Mouse (Mus musculus) forebrain, embryonic 12.5 days (tissue): ENCODE data around the gene Polr2i. TPM values are rescaled to one million over a fixed set of nuclear protein-coding genes. Genes with fewer than 3 reads are reported as not detected.

Experiments
- ATAC-seq: fragments of 200-750 bp; cut with Nextera tagmentation; 2 replicates; pipeline ENCODE4 v1.8.0; 2017; ENCODE audit warnings: moderate TSS enrichment; ENCODE audit not compliant: low FRiP score
- H3K27ac ChIP-seq: fragments of 300-500 bp; sonication (generic); 2 replicates; pipeline ENCODE4 v1.5.1; 2016; ENCODE audit warnings: mild to moderate bottlenecking
- H3K27me3 ChIP-seq: fragments of 300-500 bp; sonication (generic); 2 replicates; pipeline ENCODE4 v1.6.1; 2016; ENCODE audit warnings: mild to moderate bottlenecking
- H3K36me3 ChIP-seq: fragments of 300-500 bp; sonication (generic); replicated peaks from 2 replicates; pipeline ENCODE4 v1.6.1; 2016; ENCODE audit warnings: mild to moderate bottlenecking
- H3K4me1 ChIP-seq: fragments of 300-500 bp; sonication (generic); 2 replicates; pipeline ENCODE4 v1.6.1; 2016
- H3K4me2 ChIP-seq: fragments of 300-500 bp; sonication (generic); 2 replicates; pipeline ENCODE4 v1.6.1; 2016; ENCODE audit warnings: mild to moderate bottlenecking, moderate library complexity
- H3K4me3 ChIP-seq: fragments of 300-500 bp; sonication (generic); replicated peaks from 2 replicates; pipeline ENCODE4 v1.5.1; 2016; ENCODE audit warnings: mild to moderate bottlenecking
- H3K9ac ChIP-seq: fragments of 300-500 bp; sonication (generic); 2 replicates; pipeline ENCODE4 v1.6.1; 2016; ENCODE audit warnings: mild to moderate bottlenecking
- H3K9me3 ChIP-seq: fragments of 300-500 bp; sonication (generic); 2 replicates; pipeline ENCODE4 v1.6.1; 2016
- WGBS: fragments of 180-500 bp; shearing (Covaris S2); methylation state at CpG from one replicate; pipeline ENCODE4 v1.1.7; 2016; 5-methylcytosine and 5-hydroxymethylcytosine counted together
- polyA plus RNA-seq: library from polyadenylated mRNA; unstranded; fragments of >200 nt; fragmentation: Nextera tagmentation; extraction: Ambion mirVana; gene quantifications from 2 replicates; pipeline ENCODE4 v1.2.1, GENCODE M21; 2016

The Polr2i gene
- polyA plus RNA-seq, 1 experiment from 2014 or later, result 164 TPM

- WGBS, result 97% methylated on average over 3 of the region's 3 CpGs
- H3K9me3 ChIP-seq, result no peaks in the 10 kb centered on the region
- no peak overlapping the region for H3K27ac ChIP-seq
- H3K36me3 ChIP-seq, result no peaks in the 10 kb centered on the region
- no peak overlapping the region for H3K9ac ChIP-seq
- H3K4me3 ChIP-seq, result no peak overlapping the region
- H3K27me3 ChIP-seq, result no peaks in the 10 kb centered on the region
- peaks cover under 1% of the 10 kb centered on the region for H3K4me1 ChIP-seq
- no peak overlapping the region for H3K4me2 ChIP-seq
- no peak for ATAC-seq
Measured at GRCm38 (mm10) chr7:30213881-30214280, 17.9 kb upstream of the Polr2i start.

- WGBS, result 72% methylated on average over 3 of the region's 3 CpGs
- no peak overlapping the region for H3K4me2 ChIP-seq
- H3K4me3 ChIP-seq, result no peak overlapping the region
- no peak for ATAC-seq
- H3K9me3 ChIP-seq, result no peaks in the 10 kb centered on the region
- no peaks in the 10 kb centered on the region for H3K27me3 ChIP-seq
- peaks cover 15% of the 10 kb centered on the region for H3K4me1 ChIP-seq
- no peak overlapping the region for H3K27ac ChIP-seq
- H3K9ac ChIP-seq, result no peak overlapping the region
- no peaks in the 10 kb centered on the region for H3K36me3 ChIP-seq
Measured at GRCm38 (mm10) chr7:30215875-30216274, 15.9 kb upstream of the Polr2i start.

- Histone ChIP-seq H3K4me1 (peaks cover 15% of the 10 kb centered on the region), H3K27ac (no peak overlapping the region), H3K4me2 (peak overlapping the region; percentile 32; the same call in 1 of the 2 replicates), H3K4me3 (no peak overlapping the region), H3K36me3 (no peaks in the 10 kb centered on the region), H3K27me3 (no peaks in the 10 kb centered on the region), H3K9me3 (no peaks in the 10 kb centered on the region), H3K9ac (no peak overlapping the region)
- ATAC-seq, result peak; percentile 77
- WGBS, result under 1% methylated on average over 16 of the region's 16 CpGs
Measured at GRCm38 (mm10) chr7:30216723-30217151, 15.0 kb upstream of the Polr2i start.

GRCm38 (mm10) chr7:30217277-30217676 is 14.5 kb upstream of the Polr2i start:
- Histone ChIP-seq H3K4me1 (peaks cover 15% of the 10 kb centered on the region), H3K9ac (no peak overlapping the region), H3K4me2 (no peak overlapping the region), H3K27ac (no peak overlapping the region), H3K27me3 (no peaks in the 10 kb centered on the region), H3K36me3 (no peaks in the 10 kb centered on the region; the same call in 1 of the 2 replicates), H3K9me3 (no peaks in the 10 kb centered on the region), H3K4me3 (no peak overlapping the region)
- peak; percentile 52; the same call in 1 of the 2 replicates for ATAC-seq
- 77% methylated on average over 2 of the region's 2 CpGs for WGBS

- Histone ChIP-seq H3K36me3 (peaks cover 17% of the 10 kb centered on the region), H3K27me3 (no peaks in the 10 kb centered on the region), H3K9ac (peak overlapping the region; percentile 51), H3K4me1 (peaks cover 15% of the 10 kb centered on the region), H3K27ac (no peak overlapping the region), H3K4me2 (peak overlapping the region; percentile 71), H3K4me3 (peak overlapping the region; percentile 38), H3K9me3 (no peaks in the 10 kb centered on the region)
- ATAC-seq, result peak; percentile 53
- 6% methylated on average over 16 of the region's 16 CpGs for WGBS
Measured at GRCm38 (mm10) chr7:30219293-30220007, 12.3 kb upstream of the Polr2i start.

GRCm38 (mm10) chr7:30220008-30220356 is 11.8 kb upstream of the Polr2i start:
- H3K36me3 ChIP-seq, result peaks cover 22% of the 10 kb centered on the region
- H3K4me3 ChIP-seq, result peak overlapping the region; percentile 38
- no peaks in the 10 kb centered on the region for H3K9me3 ChIP-seq
- no peak overlapping the region for H3K27ac ChIP-seq
- H3K4me2 ChIP-seq, result peak overlapping the region; percentile 71
- H3K9ac ChIP-seq, result peak overlapping the region; percentile 51
- H3K4me1 ChIP-seq, result peaks cover 15% of the 10 kb centered on the region
- no peak for ATAC-seq
- H3K27me3 ChIP-seq, result no peaks in the 10 kb centered on the region
- 22% methylated on average over 11 of the region's 11 CpGs for WGBS

GRCm38 (mm10) chr7:30221433-30221832 is 10.3 kb upstream of the Polr2i start:
- no peak for ATAC-seq
- no peak overlapping the region for H3K4me3 ChIP-seq
- 94% methylated on average over 3 of the region's 3 CpGs for WGBS
- no peaks in the 10 kb centered on the region for H3K9me3 ChIP-seq
- no peak overlapping the region for H3K9ac ChIP-seq
- no peaks in the 10 kb centered on the region for H3K27me3 ChIP-seq
- H3K36me3 ChIP-seq, result peaks cover 33% of the 10 kb centered on the region
- H3K27ac ChIP-seq, result no peak overlapping the region
- peaks cover 15% of the 10 kb centered on the region for H3K4me1 ChIP-seq
- H3K4me2 ChIP-seq, result no peak overlapping the region

- H3K36me3 ChIP-seq, result peaks cover 41% of the 10 kb centered on the region
Measured at GRCm38 (mm10) chr7:30222205-30222604, 9.5 kb upstream of the Polr2i start.

GRCm38 (mm10) chr7:30224206-30224605 is 7.5 kb upstream of the Polr2i start:
- 96% methylated on average over 12 of the region's 12 CpGs for WGBS
- H3K36me3 ChIP-seq, result peaks cover 52% of the 10 kb centered on the region

More at GRCm38 (mm10) chr7:30222205-30222604, 9.5 kb upstream of the Polr2i start:
- H3K4me2 ChIP-seq, result no peak overlapping the region
- no peak overlapping the region for H3K27ac ChIP-seq
- no peak overlapping the region for H3K4me3 ChIP-seq
- no peak overlapping the region for H3K9ac ChIP-seq
- ATAC-seq, result no peak
- no peaks in the 10 kb centered on the region for H3K27me3 ChIP-seq
- H3K4me1 ChIP-seq, result peaks cover 15% of the 10 kb centered on the region
- H3K9me3 ChIP-seq, result no peaks in the 10 kb centered on the region
- WGBS, result 89% methylated on average over 5 of the region's 5 CpGs

GRCm38 (mm10) chr7:30231328-30231668 is 450 bp upstream of the Polr2i start:
- no peak; the same call in none of the 2 replicates for ATAC-seq
- Histone ChIP-seq H3K9ac (peak overlapping the region; percentile 73), H3K36me3 (peaks cover 48% of the 10 kb centered on the region), H3K27ac (peak overlapping the region; percentile 96), H3K27me3 (no peaks in the 10 kb centered on the region), H3K9me3 (no peaks in the 10 kb centered on the region), H3K4me1 (peaks cover 20% of the 10 kb centered on the region), H3K4me3 (peak overlapping the region; percentile 74), H3K4me2 (peak overlapping the region; percentile 83)
- under 1% methylated on average over 16 of the region's 16 CpGs for WGBS

More at GRCm38 (mm10) chr7:30224206-30224605, 7.5 kb upstream of the Polr2i start:
- H3K9me3 ChIP-seq, result no peaks in the 10 kb centered on the region
- no peak overlapping the region for H3K9ac ChIP-seq
- H3K27ac ChIP-seq, result no peak overlapping the region
- no peaks in the 10 kb centered on the region for H3K27me3 ChIP-seq
- peaks cover 11% of the 10 kb centered on the region for H3K4me1 ChIP-seq
- H3K4me2 ChIP-seq, result no peak overlapping the region
- no peak for ATAC-seq
- H3K4me3 ChIP-seq, result no peak overlapping the region

- Histone ChIP-seq H3K4me1 (peaks cover 20% of the 10 kb centered on the region), H3K9me3 (no peaks in the 10 kb centered on the region), H3K36me3 (peaks cover 34% of the 10 kb centered on the region), H3K27ac (peak overlapping the region; percentile 96), H3K4me3 (peak overlapping the region; percentile 74), H3K4me2 (peak overlapping the region; percentile 67), H3K27me3 (no peaks in the 10 kb centered on the region), H3K9ac (peak overlapping the region; percentile 75)
- no peak for ATAC-seq
- WGBS, result 4% methylated on average over 24 of the region's 24 CpGs
Measured at GRCm38 (mm10) chr7:30232631-30233148, 942 bp downstream of the Polr2i start.

- Histone ChIP-seq H3K4me1 (peaks cover 20% of the 10 kb centered on the region), H3K27me3 (no peaks in the 10 kb centered on the region), H3K9ac (0 out of 2 replicates have a peak overlapping the region, but pooled peaks have one; percentile 17), H3K4me3 (peak overlapping the region; percentile 74), H3K9me3 (no peaks in the 10 kb centered on the region), H3K4me2 (peak overlapping the region; percentile 67), H3K27ac (no peak overlapping the region), H3K36me3 (peaks cover 27% of the 10 kb centered on the region)
- ATAC-seq, result no peak
- 91% methylated on average over 20 of the region's 20 CpGs for WGBS
Measured at GRCm38 (mm10) chr7:30233387-30233786, 1.6 kb downstream of the Polr2i start.
